Mouse (Mus musculus) MEL (cell line): ENCODE measurements around the gene Prdm16. TPM values are rescaled to one million over a fixed set of nuclear protein-coding genes. Genes with fewer than 3 reads are reported as not detected.

ENCODE experiments used
- DNase-seq: peaks from one replicate; pipeline ENCODE4 v3.0.0; 2011; ENCODE audit warnings: low read depth, low spot score
- H3K27ac ChIP-seq: 2 replicates; pipeline ENCODE4 v1.5.1; 2012; ENCODE audit warnings: low read depth, mild to moderate bottlenecking, control low read depth, low read length, moderate library complexity; ENCODE audit not compliant: control insufficient read depth
- H3K27me3 ChIP-seq, 2 experiments: fragments of 150-350 bp in 1 of 2; sonication (generic) in 1 of 2; 2 replicates each; pipeline ENCODE4 v1.6.1; 2012; ENCODE audit warnings: low read length in 2 of 2, mild to moderate bottlenecking in 2 of 2, improper control_type of control experiment in 1 of 2, moderate library complexity in 1 of 2; ENCODE audit not compliant: insufficient read depth in 2 of 2, control insufficient read depth in 1 of 2
- H3K36me3 ChIP-seq, 2 experiments: 2 replicates each; pipeline ENCODE4 v1.6.1; 2012 to 2014; ENCODE audit warnings: low read length in 2 of 2, improper control_type of control experiment in 1 of 2, inconsistent platforms in 1 of 2, mild to moderate bottlenecking in 1 of 2; ENCODE audit not compliant: insufficient read depth in 2 of 2, control insufficient read depth in 1 of 2
- H3K4me1 ChIP-seq, 2 experiments: fragments of 150-350 bp in 1 of 2; sonication (generic) in 1 of 2; 2 replicates each; pipeline ENCODE4 v1.6.1; 2012; ENCODE audit warnings: low read length in 2 of 2, improper control_type of control experiment in 1 of 2, mild to moderate bottlenecking in 1 of 2; ENCODE audit not compliant: insufficient read depth in 2 of 2, control insufficient read depth in 1 of 2
- H3K4me3 ChIP-seq, 2 experiments: fragments of 150-350 bp in 1 of 2; sonication (generic) in 1 of 2; 2 replicates each; pipeline ENCODE4 v1.5.1; 2012; ENCODE audit warnings: low read depth in 2 of 2, low read length in 2 of 2, mild to moderate bottlenecking in 2 of 2, moderate library complexity in 2 of 2, control low read depth in 1 of 2, improper control_type of control experiment in 1 of 2; ENCODE audit not compliant: control insufficient read depth in 1 of 2, insufficient read depth in 1 of 2
- H3K79me2 ChIP-seq: 2 replicates; pipeline ENCODE4 v1.6.1; 2012; ENCODE audit warnings: mild to moderate bottlenecking, low read length, moderate library complexity; ENCODE audit not compliant: control insufficient read depth, poor library complexity, insufficient read depth
- H3K9ac ChIP-seq: 2 replicates; pipeline ENCODE4 v1.6.1; 2012; ENCODE audit warnings: low read depth, mild to moderate bottlenecking, control low read depth, low read length, moderate library complexity; ENCODE audit not compliant: control insufficient read depth, poor library complexity, severe bottlenecking
- H3K9me3 ChIP-seq: fragments of 150-350 bp; sonication (generic); replicated peaks from 2 replicates; pipeline ENCODE4 v1.6.1; 2012; ENCODE audit warnings: mild to moderate bottlenecking, low read length, improper control_type of control experiment, moderate library complexity; ENCODE audit not compliant: insufficient read depth
- BHLHE40 ChIP-seq: IDR thresholded peaks from 2 replicates; pipeline ENCODE4 v1.6.1; 2012; ENCODE audit warnings: low read depth, mild to moderate bottlenecking, inconsistent platforms, low read length, improper control_type of control experiment, borderline replicate concordance
- CHD2 ChIP-seq: IDR thresholded peaks from 2 replicates; pipeline ENCODE4 v1.6.1; 2011; ENCODE audit warnings: low read length, improper control_type of control experiment
- CTCF ChIP-seq, 3 experiments: IDR thresholded peaks in 2 of 3; conservative IDR thresholded peaks in 1 of 3; 2 replicates each; pipeline ENCODE4 v1.5.1; 2011 to 2012; ENCODE audit warnings: low read length in 3 of 3, low read depth in 2 of 3, mild to moderate bottlenecking in 2 of 3, improper control_type of control experiment in 1 of 3, inconsistent platforms in 1 of 3, mixed read lengths in 1 of 3, moderate library complexity in 1 of 3; ENCODE audit not compliant: control insufficient read depth in 1 of 3, insufficient read depth in 1 of 3, poor library complexity in 1 of 3, severe bottlenecking in 1 of 3
- E2F4 ChIP-seq: IDR thresholded peaks from 2 replicates; pipeline ENCODE4 v1.6.1; 2011; ENCODE audit warnings: low read depth, low read length, improper control_type of control experiment, borderline replicate concordance
- ELF1 ChIP-seq: IDR thresholded peaks from 2 replicates; pipeline ENCODE4 v1.6.1; 2014; ENCODE audit warnings: low read depth, mild to moderate bottlenecking, inconsistent platforms, low read length, improper control_type of control experiment, moderate library complexity
- ETS1 ChIP-seq: IDR thresholded peaks from 2 replicates; pipeline ENCODE4 v1.6.1; 2012; ENCODE audit warnings: low read depth, mild to moderate bottlenecking, inconsistent platforms, low read length, improper control_type of control experiment, moderate library complexity
- GABPA ChIP-seq: IDR thresholded peaks from 2 replicates; pipeline ENCODE4 v1.6.1; 2012; ENCODE audit warnings: low read depth, mild to moderate bottlenecking, inconsistent platforms, low read length, improper control_type of control experiment, moderate library complexity
- GATA1 ChIP-seq: IDR thresholded peaks from 2 replicates; pipeline ENCODE4 v1.6.1; 2011; ENCODE audit warnings: low read depth, low read length, improper control_type of control experiment
- JUND ChIP-seq: IDR thresholded peaks from 2 replicates; pipeline ENCODE4 v1.6.1; 2011; ENCODE audit warnings: low read depth, mild to moderate bottlenecking, improper control_type of control experiment, low read length
- KAT2A ChIP-seq: conservative IDR thresholded peaks from 2 replicates; pipeline ENCODE4 v1.6.1; 2012; ENCODE audit warnings: low read depth, low read length, improper control_type of control experiment, inconsistent platforms
- MAX ChIP-seq: IDR thresholded peaks from 2 replicates; pipeline ENCODE4 v1.6.1; 2011; ENCODE audit warnings: low read length, improper control_type of control experiment
- MAZ ChIP-seq: IDR thresholded peaks from 2 replicates; pipeline ENCODE4 v1.6.1; 2012; ENCODE audit warnings: low read depth, mild to moderate bottlenecking, inconsistent platforms, low read length, improper control_type of control experiment
- MEF2A ChIP-seq: IDR thresholded peaks from 2 replicates; pipeline ENCODE4 v1.6.1; 2014; ENCODE audit warnings: low read depth, mild to moderate bottlenecking, inconsistent platforms, low read length, improper control_type of control experiment; ENCODE audit not compliant: poor library complexity, insufficient replicate concordance, severe bottlenecking; ENCODE audit errors: extremely low read depth
- MXI1 ChIP-seq: IDR thresholded peaks from 2 replicates; pipeline ENCODE4 v1.6.1; 2011; ENCODE audit warnings: mild to moderate bottlenecking, low read depth, low read length, improper control_type of control experiment
- MYC ChIP-seq: IDR thresholded peaks from 2 replicates; pipeline ENCODE4 v1.6.1; 2011; ENCODE audit warnings: low read depth, mild to moderate bottlenecking, low read length, improper control_type of control experiment, moderate library complexity
- NELFE ChIP-seq: IDR thresholded peaks from 2 replicates; pipeline ENCODE4 v1.6.1; 2011; ENCODE audit warnings: low read depth, low read length, improper control_type of control experiment
- NRF1 ChIP-seq: IDR thresholded peaks from 2 replicates; pipeline ENCODE4 v1.6.1; 2014; ENCODE audit warnings: low read depth, mild to moderate bottlenecking, inconsistent platforms, low read length, improper control_type of control experiment, moderate library complexity; ENCODE audit not compliant: poor library complexity, insufficient read depth, severe bottlenecking
- POLR2AphosphoS2 ChIP-seq: IDR thresholded peaks from 2 replicates; pipeline ENCODE4 v1.6.1; 2011; ENCODE audit warnings: low read length, improper control_type of control experiment
- RAD21 ChIP-seq: IDR thresholded peaks from 2 replicates; pipeline ENCODE4 v1.6.1; 2011; ENCODE audit warnings: mild to moderate bottlenecking, low read depth, low read length, improper control_type of control experiment
- SMC3 ChIP-seq: IDR thresholded peaks from 2 replicates; pipeline ENCODE4 v1.6.1; 2011; ENCODE audit warnings: low read depth, low read length, improper control_type of control experiment
- TBP ChIP-seq: IDR thresholded peaks from 2 replicates; pipeline ENCODE4 v1.8.0; 2011; ENCODE audit warnings: low read depth, low read length, improper control_type of control experiment
- TCF12 ChIP-seq: IDR thresholded peaks from 2 replicates; pipeline ENCODE4 v1.6.1; 2014; ENCODE audit warnings: low read depth, mild to moderate bottlenecking, inconsistent platforms, low read length, improper control_type of control experiment, moderate library complexity
- UBTF ChIP-seq: IDR thresholded peaks from 2 replicates; pipeline ENCODE4 v1.6.1; 2012; ENCODE audit warnings: low read depth, mild to moderate bottlenecking, inconsistent platforms, low read length, improper control_type of control experiment, moderate library complexity, borderline replicate concordance; ENCODE audit not compliant: insufficient read depth
- USF1 ChIP-seq: IDR thresholded peaks from 2 replicates; pipeline ENCODE4 v1.6.1; 2014; ENCODE audit warnings: low read depth, mild to moderate bottlenecking, inconsistent platforms, low read length, improper control_type of control experiment, moderate library complexity
- USF2 ChIP-seq, 2 experiments: IDR thresholded peaks; 2 replicates each; pipeline ENCODE4 v1.6.1; 2011 to 2012; ENCODE audit warnings: improper control_type of control experiment in 2 of 2, low read length in 2 of 2, borderline replicate concordance in 1 of 2, inconsistent platforms in 1 of 2, low read depth in 1 of 2, mild to moderate bottlenecking in 1 of 2; ENCODE audit not compliant: insufficient read depth in 1 of 2
- ZC3H11A ChIP-seq: IDR thresholded peaks from 2 replicates; pipeline ENCODE4 v1.6.1; 2012; ENCODE audit warnings: low read depth, mild to moderate bottlenecking, inconsistent platforms, low read length, improper control_type of control experiment
- ZKSCAN1 ChIP-seq: IDR thresholded peaks from 2 replicates; pipeline ENCODE4 v1.6.1; 2012; ENCODE audit warnings: low read depth, mild to moderate bottlenecking, inconsistent platforms, low read length, improper control_type of control experiment, moderate library complexity
- ZMIZ1 ChIP-seq: IDR thresholded peaks from 2 replicates; pipeline ENCODE4 v1.6.1; 2012; ENCODE audit warnings: low read depth, mild to moderate bottlenecking, inconsistent platforms, low read length, improper control_type of control experiment, moderate library complexity
- polyA plus RNA-seq, 2 experiments: library from polyadenylated mRNA; stranded (reverse) in 1 of 2; unstranded in 1 of 2; fragments of >175 nt in 1 of 2; fragments of >200 nt in 1 of 2; gene quantifications; 2 replicates each; pipeline versions ENCODE4 v1.2.1 to v1.2.4; 2012; ENCODE audit warnings: low replicate concordance in 2 of 2, low read depth in 1 of 2; ENCODE audit not compliant: insufficient read length in 2 of 2, insufficient read depth in 1 of 2, missing spikeins in 1 of 2
- total RNA-seq: library from RNA; depleted of rRNA; stranded (reverse); fragments of 300-350 nt; gene quantifications from 2 replicates; pipeline ENCODE4 v1.2.3, GENCODE M21; 2012

Prdm16 gene
- total and polyA plus RNA-seq, 3 experiments = not detected

DNA sequence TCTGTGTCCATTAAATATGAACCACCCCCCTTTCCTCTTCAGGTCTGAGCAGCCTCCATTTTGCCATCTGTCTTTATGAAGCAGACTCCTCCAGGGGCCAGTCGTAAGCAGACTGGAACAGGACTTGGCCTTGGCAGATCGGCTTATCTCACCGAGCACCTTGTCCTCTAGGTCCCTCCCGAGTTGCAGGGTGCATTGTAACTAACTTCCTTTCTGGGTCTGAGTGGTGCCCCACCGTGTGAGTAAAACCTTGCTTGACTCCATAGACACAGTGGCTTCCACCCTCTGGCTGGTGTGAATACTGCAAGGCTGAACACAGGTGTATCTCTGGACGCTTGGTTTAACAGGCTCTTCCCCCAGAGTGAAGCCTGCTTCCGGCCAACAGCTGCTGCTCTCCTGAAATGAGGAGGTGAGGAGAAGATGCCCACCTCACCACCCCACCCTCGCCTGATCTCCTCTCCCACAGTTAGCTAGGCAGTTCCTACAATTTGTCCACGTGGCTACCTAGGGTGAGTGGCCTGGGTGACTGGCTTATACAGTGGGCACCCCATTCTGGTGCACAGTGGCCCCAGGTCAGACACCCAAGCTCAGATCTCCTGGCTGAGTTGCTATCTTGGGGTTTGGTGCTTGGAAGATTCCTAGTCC lies 94.9 kb downstream of the Prdm16 start:
- no peak for DNase-seq
- Histone ChIP-seq H3K27me3 (no peaks in the 10 kb centered on the region), H3K27ac (no peak overlapping the region), H3K9ac (no peak overlapping the region), H3K9me3 (no peaks in the 10 kb centered on the region), H3K4me1 (no peaks in the 10 kb centered on the region), H3K79me2 (no peaks in the 10 kb centered on the region), H3K36me3 (no peaks in the 10 kb centered on the region), H3K4me3 (no peak overlapping the region)
- TF ChIP-seq ZC3H11A (no peak), TBP (no peak), CHD2 (no peak), POLR2AphosphoS2 (no peak), RAD21 (no peak), JUND (no peak), GATA1 (no peak), GABPA (no peak), NRF1 (no peak), MAZ (no peak), ETS1 (no peak), BHLHE40 (no peak), UBTF (no peak), E2F4 (no peak), KAT2A (no peak), MXI1 (no peak), NELFE (no peak)

- TF ChIP-seq SMC3 (no peak), ZKSCAN1 (no peak), CTCF (IDR thresholded peaks at IDR 0.05 in 2 of 3, conservative IDR thresholded peaks at IDR 0.05 in 1 of 3; ENCODE audit: control insufficient read depth in 1 of 3, insufficient read depth in 1 of 3, low read depth in 2 of 3, low read length in 3 of 3, poor library complexity in 1 of 3, severe bottlenecking in 1 of 3) (no peak), MAX (no peak), MEF2A (no peak), BHLHE40 (no peak), MYC (no peak), USF2 (IDR thresholded peaks at IDR 0.05; ENCODE audit: borderline replicate concordance in 1 of 2, insufficient read depth in 1 of 2, low read depth in 1 of 2, low read length in 2 of 2) (no peak), ZMIZ1 (no peak), UBTF (no peak), TCF12 (no peak), USF1 (no peak), ELF1 (no peak), RAD21 (no peak)
- no peaks in the 10 kb centered on the region for H3K27me3 ChIP-seq
- no peak for DNase-seq
- no peak overlapping the region for H3K27ac ChIP-seq
- no peaks in the 10 kb centered on the region for H3K36me3 ChIP-seq
- no peak overlapping the region for H3K9ac ChIP-seq
- H3K4me1 ChIP-seq = no peaks in the 10 kb centered on the region
- no peak overlapping the region for H3K4me3 ChIP-seq
- no peaks in the 10 kb centered on the region for H3K9me3 ChIP-seq
- H3K79me2 ChIP-seq = no peaks in the 10 kb centered on the region
These were observed 96.0 kb downstream of the Prdm16 start for GRCm38 (mm10) chr4:154540671-154541070.
